Mouse (Mus musculus) olfactory bulb, adult 2 months (tissue): Measurements from ENCODE around the gene Meox2.

Experiments used
- CTCF ChIP-seq: fragments of 200-500 bp; IDR thresholded peaks from 2 replicates; pipeline ENCODE4 v1.5.1; 2012; ENCODE audit warnings: low read depth, mild to moderate bottlenecking, low read length, moderate library complexity; ENCODE audit not compliant: insufficient read depth
- POLR2A ChIP-seq: fragments of 200-500 bp; IDR thresholded peaks from 2 replicates; pipeline ENCODE4 v1.6.1; 2012; ENCODE audit warnings: mild to moderate bottlenecking, low read depth, low read length, moderate library complexity; ENCODE audit not compliant: insufficient read depth

DNA sequence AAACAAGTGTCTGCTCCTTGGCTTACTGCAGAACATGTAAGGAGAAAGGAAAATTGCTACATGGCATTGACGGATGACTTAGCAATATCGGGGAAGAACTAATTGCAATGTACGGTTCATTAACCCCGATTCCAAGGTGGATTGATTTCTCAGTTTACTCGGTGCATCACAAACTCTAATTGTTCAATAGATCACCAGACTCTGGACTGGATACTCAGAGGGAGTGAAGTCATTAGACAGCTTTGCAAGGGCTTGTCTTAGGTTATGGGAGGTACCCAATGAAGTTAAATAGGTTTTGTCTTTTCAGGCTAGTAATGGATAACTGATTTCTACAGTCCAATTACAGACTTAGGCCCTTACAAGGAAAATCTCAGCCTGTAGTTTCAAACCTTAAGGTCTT is 10.9 kb downstream of the Meox2 start:
- TF ChIP-seq CTCF: no peak
- TF ChIP-seq POLR2A: no peak
